Mouse (Mus musculus) liver, embryonic 11.5 days (tissue): Measurements from ENCODE around the gene Cuta. TPM values are rescaled to one million over a fixed set of nuclear protein-coding genes. Genes with fewer than 3 reads are reported as not detected.

Experiments
- ATAC-seq: fragments of 200-750 bp; cut with Nextera tagmentation; replicated peaks from 2 replicates; pipeline ENCODE4 v1.8.0; 2017; ENCODE audit warnings: moderate number of reproducible peaks, mild to moderate bottlenecking, moderate TSS enrichment, moderate library complexity; ENCODE audit not compliant: low FRiP score
- DNase-seq: peaks from one replicate; pipeline ENCODE4 v3.0.0-alpha.2; 2017; ENCODE audit warnings: low spot score
- H3K27ac ChIP-seq: fragments of 300-500 bp; sonication (generic); 2 replicates; pipeline ENCODE4 v1.5.1; 2014; ENCODE audit warnings: mild to moderate bottlenecking, low read depth, low read length, control low read depth
- H3K27me3 ChIP-seq: fragments of 300-500 bp; sonication (generic); replicated peaks from 2 replicates; pipeline ENCODE4 v1.6.1; 2014; ENCODE audit warnings: low read length, mixed read lengths; ENCODE audit not compliant: control insufficient read depth, insufficient read depth
- H3K36me3 ChIP-seq: fragments of 300-500 bp; sonication (generic); 2 replicates; pipeline ENCODE4 v1.6.1; 2014; ENCODE audit warnings: mild to moderate bottlenecking, low read length, moderate library complexity, mixed read lengths; ENCODE audit not compliant: control insufficient read depth, insufficient read depth
- H3K4me1 ChIP-seq: fragments of 300-500 bp; sonication (generic); replicated peaks from 2 replicates; pipeline ENCODE4 v1.6.1; 2014; ENCODE audit warnings: low read length, mixed read lengths; ENCODE audit not compliant: control insufficient read depth, insufficient read depth
- H3K4me2 ChIP-seq: fragments of 300-500 bp; sonication (generic); 2 replicates; pipeline ENCODE4 v1.6.1; 2014; ENCODE audit warnings: mild to moderate bottlenecking, control low read depth, moderate library complexity
- H3K4me3 ChIP-seq: fragments of 300-500 bp; sonication (generic); 2 replicates; pipeline ENCODE4 v1.5.1; 2014; ENCODE audit warnings: low read depth, low read length, control low read depth
- H3K9ac ChIP-seq: fragments of 300-500 bp; sonication (generic); 2 replicates; pipeline ENCODE4 v1.6.1; 2014; ENCODE audit warnings: low read depth, low read length, control low read depth
- H3K9me3 ChIP-seq: fragments of 300-500 bp; sonication (generic); 2 replicates; pipeline ENCODE4 v1.6.1; 2016; ENCODE audit warnings: low read length, inconsistent platforms, mixed read lengths; ENCODE audit not compliant: control insufficient read depth
- WGBS: fragments of 180-500 bp; shearing (Covaris S2); extraction: QIAGEN DNeasy Blood & Tissue Kit; methylation state at CpG from one replicate; pipeline ENCODE4 v1.1.7; 2014; 5-methylcytosine and 5-hydroxymethylcytosine counted together
- polyA plus RNA-seq: library from polyadenylated mRNA; unstranded; fragments of >200 nt; fragmentation: Nextera tagmentation; extraction: Ambion mirVana; gene quantifications from 2 replicates; pipeline ENCODE4 v1.2.1, GENCODE M21; 2014

The Cuta gene
- polyA plus RNA-seq, 1 experiment from 2014 or later: 171 TPM

DNA sequence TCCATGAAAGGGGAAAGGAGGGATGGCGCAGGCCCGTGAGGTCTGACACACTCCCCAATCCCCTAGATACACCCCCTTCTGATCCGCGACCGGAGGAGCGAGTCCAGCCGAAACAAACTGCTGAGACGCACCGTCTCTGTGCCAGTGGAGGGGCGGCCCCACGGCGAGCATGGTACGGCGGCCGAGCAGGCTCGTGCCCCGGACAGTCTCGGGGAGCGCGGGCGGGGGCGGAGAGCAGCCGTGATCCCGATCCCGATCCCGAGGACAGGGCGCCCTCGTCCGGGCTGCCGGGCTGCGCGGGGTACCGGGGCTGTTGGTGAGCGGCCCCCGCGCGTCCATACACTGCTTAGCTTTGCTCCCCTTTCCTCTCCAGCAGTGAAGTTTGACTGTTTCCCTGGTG, 7.2 kb upstream of the Cuta start:
- 3% methylated on average over 37 of the region's 37 CpGs for WGBS
- ATAC-seq (peak; percentile 42), DNase-seq (peak; percentile 74)
- H3K27me3 ChIP-seq: no peaks in the 10 kb centered on the region
- peak overlapping the region; percentile 70 for H3K9ac ChIP-seq
- H3K4me3 ChIP-seq: peak overlapping the region; percentile 50
- no peaks in the 10 kb centered on the region for H3K9me3 ChIP-seq
- H3K36me3 ChIP-seq: no peaks in the 10 kb centered on the region
- H3K4me2 ChIP-seq: peak overlapping the region; percentile 74
- 0 out of 2 replicates have a peak overlapping the region, but pooled peaks have one; percentile 21 for H3K27ac ChIP-seq
- H3K4me1 ChIP-seq: peaks cover 36% of the 10 kb centered on the region

DNA sequence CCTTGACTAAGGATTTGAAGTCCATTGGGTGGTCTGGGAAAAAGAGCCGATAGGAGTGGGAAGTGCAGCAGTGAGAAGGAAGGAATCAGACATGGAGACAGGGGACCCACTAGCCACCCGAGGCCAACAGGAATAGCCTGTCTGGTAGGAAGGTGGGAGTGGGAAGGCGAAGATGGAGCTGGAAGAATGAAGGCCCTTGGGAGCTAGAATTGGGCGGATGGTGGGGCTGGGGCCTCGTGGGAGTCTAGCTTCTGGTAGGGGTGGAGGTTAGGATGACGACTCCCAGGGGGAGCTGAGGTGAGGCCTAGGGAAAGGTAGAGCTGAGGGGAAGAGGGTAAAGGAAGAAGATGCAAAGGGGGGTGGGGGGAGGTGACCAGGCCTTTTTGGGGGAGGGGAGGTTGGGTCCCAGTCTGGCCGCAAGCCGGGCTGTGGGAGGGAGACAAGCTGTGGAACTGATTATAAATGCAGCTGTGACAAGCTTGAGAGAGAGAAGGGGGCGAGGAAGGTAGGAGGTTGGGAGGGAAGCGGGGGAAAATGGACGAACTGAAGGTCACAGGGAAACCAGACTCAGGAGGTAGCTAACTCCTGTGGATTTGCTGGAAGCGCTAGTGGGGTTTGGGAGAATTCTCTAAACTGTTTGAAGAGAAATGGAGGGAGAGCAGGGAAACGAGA, 6.6 kb upstream of the Cuta start:
- Histone ChIP-seq H3K9ac (peak overlapping the region; percentile 70), H3K27me3 (no peaks in the 10 kb centered on the region), H3K36me3 (no peaks in the 10 kb centered on the region), H3K4me1 (peaks cover 31% of the 10 kb centered on the region), H3K27ac (0 out of 2 replicates have a peak overlapping the region, but pooled peaks have one; percentile 21), H3K9me3 (no peaks in the 10 kb centered on the region), H3K4me2 (peak overlapping the region; percentile 74), H3K4me3 (peak overlapping the region; percentile 50)
- DNase-seq (no peak), ATAC-seq (no peak)
- 42% methylated on average over 13 of the region's 13 CpGs for WGBS

DNA sequence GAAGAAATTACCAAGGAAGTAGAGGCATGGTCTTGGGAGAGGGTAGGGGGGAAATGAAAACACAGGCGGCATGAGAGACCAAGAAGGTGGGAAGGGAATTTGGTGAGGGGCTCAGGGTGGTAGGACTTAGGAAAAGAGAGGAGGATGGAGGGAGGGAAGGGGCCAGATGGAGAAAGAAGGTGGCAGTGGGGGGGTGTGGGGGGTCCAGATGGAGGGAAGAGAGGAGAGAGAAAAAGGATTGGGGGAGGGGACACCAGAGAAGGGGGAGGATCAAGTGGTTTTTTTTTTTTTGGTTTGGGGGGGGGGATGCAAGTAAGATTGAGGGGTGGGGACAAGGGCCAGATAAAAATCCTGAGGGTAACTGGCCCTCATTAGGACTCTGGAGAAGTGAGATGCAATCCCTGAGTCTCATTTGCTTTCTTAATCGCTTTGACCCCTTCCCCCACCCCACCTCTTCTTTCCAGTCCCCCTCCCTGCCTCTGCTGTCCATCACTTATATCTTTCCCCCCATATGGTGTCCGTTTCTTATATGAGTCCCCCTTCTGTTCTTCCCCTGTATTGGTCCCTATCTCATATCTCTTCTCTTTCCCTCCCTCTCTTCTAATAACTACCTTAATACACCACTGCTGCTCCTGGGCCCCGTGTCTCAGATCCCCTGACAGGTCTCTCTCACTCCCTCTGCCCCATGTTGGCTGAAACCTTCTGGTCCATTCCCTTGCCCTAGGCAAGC, 2.6 kb upstream of the Cuta start:
- H3K27ac ChIP-seq: peak overlapping the region; percentile 39
- peaks cover 31% of the 10 kb centered on the region for H3K4me1 ChIP-seq
- no peak for ATAC-seq

DNA sequence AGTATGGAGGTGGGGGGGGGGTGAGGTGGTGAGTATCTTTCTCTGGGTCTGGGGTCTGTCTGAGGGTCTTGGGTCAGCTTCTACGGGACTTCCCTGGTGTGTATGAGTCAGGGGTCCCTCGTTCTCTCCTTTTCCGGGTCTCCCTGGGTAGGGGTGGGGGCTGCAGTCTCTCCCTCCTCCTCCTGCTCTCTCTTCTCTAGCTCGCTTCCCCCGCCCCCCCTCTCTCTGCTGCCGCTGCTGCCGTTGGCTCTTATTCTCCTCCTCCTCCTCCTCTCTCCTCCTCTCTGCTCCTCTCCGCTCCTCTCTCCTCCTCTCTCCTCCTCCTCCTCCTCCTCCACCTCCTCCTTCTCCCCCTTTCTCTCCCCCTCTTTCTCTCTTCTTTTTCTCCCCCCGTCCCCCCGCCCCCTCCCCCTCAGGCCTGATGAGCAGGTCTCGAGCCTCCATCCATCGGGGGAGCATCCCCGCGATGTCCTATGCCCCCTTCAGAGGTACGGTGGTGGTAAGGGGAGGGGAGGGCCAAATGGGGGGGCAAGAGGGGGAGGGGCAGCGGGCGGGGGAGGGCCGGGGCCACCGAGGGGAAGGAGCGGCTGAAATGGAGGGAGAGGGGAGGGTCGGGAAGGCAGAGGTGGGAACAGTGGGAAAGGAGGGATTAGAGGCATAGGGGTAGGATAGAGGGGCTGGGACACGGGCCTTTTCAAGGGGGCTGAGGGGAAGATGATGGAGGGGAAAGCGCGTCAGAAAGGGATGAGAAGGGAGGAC, 1.8 kb upstream of the Cuta start, which contains the start of gene Syngap1:
TSS of gene Syngap1 (plus strand) at position 223 of the 759 bp plus-strand sequence.
- Histone ChIP-seq H3K9me3 (no peaks in the 10 kb centered on the region), H3K9ac (peak within 1 kb of the TSS; percentile 87), H3K27me3 (no peaks in the 10 kb centered on the region), H3K27ac (peak within 1 kb of the TSS; percentile 96), H3K4me1 (peaks cover 25% of the 10 kb centered on the region), H3K4me2 (peak within 1 kb of the TSS; percentile 98), H3K36me3 (0 out of 2 replicates have a peak, but pooled peaks cover under 1% of the 10 kb centered on the region), H3K4me3 (peak within 1 kb of the TSS; percentile 76)
- ATAC-seq (no peak), DNase-seq (no peak)
- 5% methylated on average over 16 of the region's 24 CpGs for WGBS

More for the DNA sequence above, 2.6 kb upstream of the Cuta start:
- peak overlapping the region; percentile 47 for H3K9ac ChIP-seq
- WGBS: 16% methylated on average over 4 of the region's 4 CpGs
- H3K36me3 ChIP-seq: no peaks in the 10 kb centered on the region
- no peaks in the 10 kb centered on the region for H3K27me3 ChIP-seq
- DNase-seq: no peak
- H3K4me3 ChIP-seq: peak overlapping the region; percentile 59
- no peaks in the 10 kb centered on the region for H3K9me3 ChIP-seq
- peak overlapping the region; percentile 98 for H3K4me2 ChIP-seq

DNA sequence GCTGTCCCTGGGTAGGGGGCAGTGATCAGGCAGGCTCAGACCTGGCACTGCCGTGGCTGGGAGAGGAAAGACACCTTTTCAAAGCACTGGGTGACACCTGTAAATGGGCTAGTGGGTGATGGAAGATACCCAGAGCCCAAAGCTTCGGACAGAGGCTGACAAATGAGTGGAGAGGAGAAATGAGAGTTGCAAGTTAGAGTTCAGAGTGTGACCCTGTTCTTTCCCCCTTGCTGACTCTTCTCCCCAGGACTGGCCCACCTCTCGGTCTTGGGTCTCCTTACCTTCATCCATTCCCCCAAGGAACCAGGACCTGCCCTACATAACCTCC, 568 bp upstream of the Cuta start:
- 7% methylated on average over 3 of the region's 3 CpGs for WGBS
- ATAC-seq: no peak

DNA sequence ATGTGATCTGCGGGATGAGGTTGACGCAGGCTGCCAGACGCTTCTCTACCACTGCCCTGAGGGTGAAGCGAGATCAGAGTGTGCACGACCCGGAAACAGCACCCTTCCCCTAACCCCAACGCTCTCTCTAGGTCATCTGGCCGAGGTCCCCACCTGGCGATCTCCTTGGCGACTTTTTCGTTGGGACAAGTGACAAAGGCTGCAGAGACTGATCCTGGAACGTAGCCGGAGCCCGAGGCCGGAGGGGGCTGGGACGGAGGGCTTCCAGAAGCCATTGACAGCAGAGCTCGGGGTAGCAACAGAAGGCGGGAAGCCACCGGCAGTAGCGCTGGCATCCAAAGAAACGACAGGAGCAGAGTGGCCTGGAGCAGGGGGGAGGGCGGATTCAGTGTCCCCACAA, 638 bp downstream of the Cuta start:
- peak overlapping the region; percentile 91 for H3K27ac ChIP-seq
- no peaks in the 10 kb centered on the region for H3K27me3 ChIP-seq
- H3K4me1 ChIP-seq: peaks cover 25% of the 10 kb centered on the region
- H3K9ac ChIP-seq: peak overlapping the region; percentile 77
- H3K4me3 ChIP-seq: peak overlapping the region; percentile 76
- H3K4me2 ChIP-seq: peak overlapping the region; percentile 98
- no peaks in the 10 kb centered on the region for H3K9me3 ChIP-seq
- ATAC-seq (no peak), DNase-seq (no peak)
- H3K36me3 ChIP-seq: peaks cover 15% of the 10 kb centered on the region; the same call in 1 of the 2 replicates
- WGBS: under 1% methylated on average over 22 of the region's 22 CpGs

More for the DNA sequence above, 568 bp upstream of the Cuta start:
- peak overlapping the region; percentile 96 for H3K27ac ChIP-seq
- no peaks in the 10 kb centered on the region for H3K27me3 ChIP-seq
- H3K4me1 ChIP-seq: peaks cover 23% of the 10 kb centered on the region
- peak overlapping the region; percentile 87 for H3K9ac ChIP-seq
- DNase-seq: no peak
- peak overlapping the region; percentile 76 for H3K4me3 ChIP-seq
- H3K36me3 ChIP-seq: peaks cover 6% of the 10 kb centered on the region; the same call in 1 of the 2 replicates
- H3K4me2 ChIP-seq: peak overlapping the region; percentile 98
- H3K9me3 ChIP-seq: no peaks in the 10 kb centered on the region

DNA sequence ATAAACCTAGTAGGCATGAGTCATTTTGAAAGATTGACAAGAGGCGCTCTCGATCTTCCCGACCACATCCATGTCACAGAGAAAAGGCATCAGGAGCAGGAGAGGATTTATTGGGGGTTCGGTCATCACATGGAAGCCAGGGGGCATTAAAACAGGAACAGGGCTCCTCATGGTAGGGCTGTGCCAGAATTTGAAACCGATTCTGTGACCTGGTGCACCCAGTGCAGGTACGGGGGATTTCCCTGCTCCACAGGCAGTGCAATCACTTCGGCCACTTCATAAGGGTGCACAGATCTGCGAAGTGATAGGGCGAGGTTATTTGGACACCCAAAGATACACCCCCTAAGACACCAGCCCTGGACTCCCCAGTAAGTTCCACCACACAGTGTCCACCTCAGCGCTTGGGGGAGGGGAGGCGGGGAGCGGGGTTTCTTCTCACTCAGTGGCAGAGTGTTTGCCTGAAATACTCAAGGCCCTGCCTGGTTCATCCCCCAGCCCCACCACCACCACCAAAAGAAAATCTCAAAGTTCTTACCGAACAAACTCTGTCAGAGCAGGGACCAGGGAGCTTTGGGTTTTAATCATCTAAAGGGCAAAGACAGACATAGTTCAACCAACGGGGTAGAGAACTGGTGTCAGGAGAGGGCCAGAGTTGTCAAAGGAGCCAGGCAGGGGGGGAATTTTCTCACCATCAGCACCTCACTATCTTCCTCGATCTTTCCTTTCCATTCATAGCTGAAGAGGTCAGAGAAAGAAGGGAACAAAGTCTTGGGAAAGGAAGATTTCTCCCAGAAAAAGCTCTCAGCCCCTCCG, 1.3 kb downstream of the Cuta start:
- no peak for DNase-seq

More for the DNA sequence above, 1.3 kb downstream of the Cuta start:
- Histone ChIP-seq H3K4me3 (peak overlapping the region; percentile 76), H3K4me2 (peak overlapping the region; percentile 98), H3K27me3 (no peaks in the 10 kb centered on the region), H3K4me1 (peaks cover 31% of the 10 kb centered on the region), H3K9me3 (no peaks in the 10 kb centered on the region), H3K36me3 (peaks cover 15% of the 10 kb centered on the region; the same call in 1 of the 2 replicates), H3K27ac (peak overlapping the region; percentile 91), H3K9ac (peak overlapping the region; percentile 77)
- 46% methylated on average over 16 of the region's 16 CpGs for WGBS
- ATAC-seq: no peak
